Mouse (Mus musculus) cerebellum, adult 9-10 months (tissue): ENCODE results near the gene Itga2.

Experiments used
- DNase-seq: peaks from one replicate; pipeline ENCODE4 v3.0.0; 2022

Gene Itga2

DNA sequence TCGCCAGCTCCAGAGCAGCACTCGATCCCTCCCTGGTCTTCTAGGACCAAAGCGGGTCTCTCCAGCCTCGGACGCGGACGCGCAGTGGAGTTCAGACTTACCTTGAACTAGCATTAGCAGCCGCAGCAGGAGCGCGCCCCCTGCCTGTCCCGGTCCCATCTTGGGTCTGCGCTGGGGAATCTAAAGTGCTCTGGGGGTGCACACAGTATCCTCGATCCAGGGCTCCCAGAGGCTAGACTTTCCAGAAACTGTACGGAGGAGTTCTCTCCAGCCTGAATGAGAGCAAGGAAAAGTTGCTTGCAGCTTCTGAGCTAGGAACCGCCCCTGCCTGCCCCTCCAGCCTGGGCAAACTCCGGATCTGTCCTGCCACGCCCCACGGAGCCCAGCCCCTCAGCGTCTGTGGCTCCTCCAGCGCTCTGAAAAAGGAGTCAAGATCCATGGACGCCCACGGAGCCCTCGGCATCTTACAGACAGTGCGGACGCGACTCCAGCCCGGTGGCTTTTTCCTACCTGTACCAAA, at the start of gene Itga2:
Gene Itga2, minus strand, starts transcription at position 326 of the 520 bp plus-strand sequence.
- DNase-seq, result no peak

DNA sequence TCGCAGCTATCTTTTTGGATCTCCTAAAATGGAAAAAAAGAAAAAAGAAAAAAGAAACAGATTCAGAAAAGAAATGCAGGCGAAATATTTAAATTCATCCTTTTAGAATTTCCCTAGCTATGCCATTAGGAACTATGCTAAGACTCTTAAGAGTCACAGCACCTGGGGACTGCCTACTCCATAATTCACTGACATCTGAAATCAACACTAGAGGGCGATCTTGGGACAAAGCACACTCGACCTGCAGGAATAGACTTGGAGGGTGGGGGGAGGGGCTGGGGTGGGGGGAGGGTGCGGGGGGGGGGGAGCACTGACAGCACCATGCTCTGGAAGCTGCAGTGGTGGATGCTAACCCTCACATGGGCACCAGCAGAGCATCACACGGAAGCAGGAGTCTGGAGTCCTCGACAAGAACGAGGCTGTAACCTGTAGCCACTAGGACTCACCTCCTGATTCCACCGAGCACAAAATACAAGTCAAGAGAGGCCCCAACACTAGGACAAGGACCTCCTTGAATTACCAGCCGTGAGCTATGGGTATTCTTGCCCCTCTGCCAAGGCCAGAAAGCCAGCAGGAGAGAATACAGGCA, 49.0 kb upstream of the Itga2 start:
- DNase-seq, result no peak

DNA sequence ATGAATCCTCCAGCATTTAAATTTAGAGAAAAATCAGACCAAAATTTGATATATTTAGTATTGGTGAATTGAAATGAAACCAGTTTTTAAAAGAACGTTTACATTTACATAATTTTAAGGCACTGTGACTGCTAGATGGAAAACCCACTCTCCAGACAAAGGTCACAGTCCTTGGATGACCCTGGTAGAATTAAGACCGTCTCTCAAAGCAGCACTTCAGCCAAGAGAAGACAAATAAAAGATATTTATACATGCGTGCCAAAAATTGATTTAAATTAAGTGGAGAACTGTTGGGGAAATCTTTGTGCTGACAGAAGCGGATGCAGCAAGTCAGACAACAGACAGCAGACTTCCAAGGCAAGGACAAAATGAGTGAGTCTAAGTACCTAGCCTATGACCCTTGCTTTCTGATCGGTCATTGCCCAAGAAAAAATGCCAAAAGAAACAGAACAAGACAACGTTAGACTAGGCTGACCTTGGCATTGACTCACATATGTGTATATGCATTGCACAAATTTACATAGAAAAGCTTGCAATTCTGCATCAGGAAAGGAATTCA, 42.7 kb upstream of the Itga2 start:
- DNase-seq, result no peak

DNA sequence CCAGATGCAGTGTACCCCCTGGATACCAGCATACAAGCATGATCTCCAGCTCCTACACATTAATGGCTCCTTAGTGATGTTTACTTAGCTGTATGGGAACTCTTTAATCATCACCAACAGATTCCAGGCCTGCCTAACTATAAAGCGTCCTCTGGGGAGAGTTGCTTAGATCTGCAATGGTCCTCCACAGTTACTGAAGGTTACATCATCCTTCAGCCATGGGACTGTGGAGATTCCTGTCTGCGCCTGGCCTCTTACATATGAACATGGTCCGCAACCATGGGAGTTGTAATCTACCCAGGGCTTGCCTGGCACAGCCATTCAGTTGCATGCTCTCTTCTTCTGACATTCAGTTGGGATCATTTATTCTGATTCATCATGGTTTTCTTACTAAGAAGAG, 40.0 kb upstream of the Itga2 start:
- no peak for DNase-seq

- peak; percentile 85 for DNase-seq
These were observed 32.3 kb upstream of the Itga2 start for GRCm38 (mm10) chr13:114964233-114964632.

DNA sequence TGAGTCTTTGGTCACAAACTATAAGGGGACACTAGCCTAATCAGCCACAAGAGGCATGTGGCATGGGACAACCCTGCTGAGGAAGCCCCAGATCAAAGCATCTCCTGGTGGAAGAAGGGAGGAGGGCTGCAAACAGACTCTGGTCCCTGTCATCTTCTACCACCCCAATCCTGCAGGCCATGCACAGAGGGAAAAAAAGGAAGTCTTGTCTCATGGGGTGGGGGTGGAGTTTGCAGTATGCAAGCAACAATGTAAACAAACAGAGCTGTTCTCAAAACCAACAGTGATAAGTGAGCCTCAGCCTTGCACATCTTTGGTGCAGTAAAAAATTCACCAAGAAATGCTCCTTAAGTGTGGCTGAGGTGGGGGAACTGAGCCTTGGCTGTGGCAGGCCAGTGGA, 22.6 kb upstream of the Itga2 start:
- no peak for DNase-seq

DNA sequence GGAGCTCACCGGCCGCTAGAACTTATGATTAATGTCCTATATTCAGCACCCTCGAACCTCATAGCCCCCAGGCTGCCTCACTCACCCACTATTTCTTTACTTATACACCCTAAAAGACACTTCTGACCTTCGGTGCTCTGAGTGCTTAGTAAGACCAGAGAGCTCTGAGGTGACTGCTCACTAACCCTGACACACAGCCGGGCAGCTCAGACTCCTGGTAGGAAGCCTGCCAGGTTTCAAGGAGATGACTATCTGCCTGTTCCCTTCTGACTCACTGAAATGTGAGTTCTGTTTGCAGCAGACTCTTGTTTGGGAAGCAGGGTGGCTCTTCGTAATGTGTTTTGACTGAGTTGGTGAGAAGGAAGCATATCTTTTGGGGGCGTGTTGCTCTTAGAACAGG, 1.6 kb upstream of the Itga2 start:
- no peak for DNase-seq

DNA sequence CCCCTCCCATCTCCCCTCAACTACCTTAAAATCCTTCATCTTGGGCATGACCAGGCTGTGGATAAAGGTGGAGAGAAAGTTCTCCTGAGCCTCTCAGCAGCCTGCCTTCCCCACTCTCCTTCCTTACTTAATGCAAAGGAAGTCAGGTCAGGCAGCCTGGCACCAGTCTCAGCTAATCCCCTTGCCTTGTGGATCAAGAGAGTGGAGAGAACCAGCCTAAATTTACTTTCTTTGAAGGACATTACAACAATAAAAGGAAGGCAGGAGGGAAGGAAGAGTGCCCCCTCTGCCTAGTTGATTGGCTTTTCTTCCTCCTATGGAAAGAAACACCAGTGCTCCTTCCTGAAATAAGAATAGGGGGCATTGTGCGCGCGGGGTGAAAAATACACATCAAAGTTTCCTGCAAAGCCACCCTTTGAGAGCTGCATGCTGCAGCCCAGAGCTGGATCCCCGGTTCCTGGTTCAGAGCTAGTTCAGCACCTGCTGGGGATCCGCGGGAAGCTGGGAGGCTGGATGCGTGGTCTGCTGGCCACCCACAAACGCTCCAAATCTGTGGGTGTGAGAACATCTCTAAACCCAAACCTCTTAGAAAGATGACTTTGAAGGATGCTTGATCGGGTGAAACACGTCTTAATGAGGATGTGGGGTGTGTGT, 777 bp downstream of the Itga2 start:
- DNase-seq, result no peak

- DNase-seq, result no peak
These were observed 7.1 kb downstream of the Itga2 start for GRCm38 (mm10) chr13:114924785-114925184.

DNA sequence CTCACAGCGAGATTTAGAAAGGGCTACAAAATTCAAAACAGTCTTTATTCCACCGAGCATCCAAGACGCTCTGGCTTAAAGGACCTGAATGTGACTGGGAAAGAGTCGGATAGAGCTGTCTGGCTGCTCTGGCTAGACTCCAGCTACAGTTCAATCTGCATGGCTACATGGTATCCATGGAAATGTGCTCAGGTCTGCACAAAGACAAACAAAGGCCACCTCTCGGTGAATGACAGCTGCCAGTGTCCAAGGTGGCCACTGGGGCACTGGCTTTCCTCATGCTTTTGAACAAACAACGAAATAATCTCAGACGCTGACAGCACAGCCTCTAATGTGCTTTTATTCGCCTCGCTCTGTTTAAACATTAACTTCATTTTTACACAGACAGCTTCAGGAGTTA, 8.6 kb downstream of the Itga2 start:
- no peak for DNase-seq

DNA sequence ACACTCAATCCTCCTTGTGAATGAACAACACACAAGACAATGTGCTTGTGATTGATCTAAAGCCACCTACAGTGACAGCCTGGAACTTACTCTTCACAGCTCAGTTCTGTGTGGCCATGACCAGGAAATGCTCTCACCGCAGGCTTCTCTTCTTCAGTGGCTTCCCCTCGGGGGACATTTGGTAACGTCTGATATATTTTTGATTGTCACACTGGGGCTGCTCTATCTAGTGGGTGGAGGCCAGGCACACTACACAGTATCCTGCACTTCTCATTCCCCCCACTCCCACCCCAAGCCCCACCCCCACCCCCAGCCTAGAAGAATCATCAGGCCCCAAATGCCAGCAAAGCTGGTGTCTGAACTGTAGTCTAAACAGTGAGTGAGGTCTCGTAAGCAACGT, 16.1 kb downstream of the Itga2 start:
- no peak for DNase-seq

- no peak for DNase-seq
These were observed 16.9 kb downstream of the Itga2 start for GRCm38 (mm10) chr13:114914963-114915362.

DNA sequence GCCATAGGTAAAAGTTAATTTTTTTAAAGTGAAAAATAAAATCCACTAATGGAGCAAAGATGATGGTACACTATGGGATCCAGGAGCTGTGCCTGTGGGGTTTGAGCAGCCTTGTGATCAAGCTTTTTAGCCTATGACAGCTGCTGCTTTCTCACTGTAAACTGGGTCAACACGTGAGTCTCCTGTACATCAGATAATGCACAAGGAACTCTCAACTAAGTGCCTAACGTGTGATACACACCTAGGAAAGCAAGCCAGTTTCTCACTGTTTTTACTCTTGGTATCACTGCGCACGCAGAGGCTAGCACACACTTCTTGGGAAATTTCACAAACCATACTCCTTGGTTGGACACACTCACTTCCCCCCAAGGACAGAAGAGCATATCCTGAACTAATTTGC, 17.3 kb downstream of the Itga2 start:
- DNase-seq, result no peak

- DNase-seq, result no peak
These were observed 21.3 kb downstream of the Itga2 start for GRCm38 (mm10) chr13:114910629-114911028.

- no peak for DNase-seq
These were observed 22.4 kb downstream of the Itga2 start for GRCm38 (mm10) chr13:114909514-114909913.

- no peak for DNase-seq
These were observed 24.0 kb downstream of the Itga2 start for GRCm38 (mm10) chr13:114907876-114908275.

DNA sequence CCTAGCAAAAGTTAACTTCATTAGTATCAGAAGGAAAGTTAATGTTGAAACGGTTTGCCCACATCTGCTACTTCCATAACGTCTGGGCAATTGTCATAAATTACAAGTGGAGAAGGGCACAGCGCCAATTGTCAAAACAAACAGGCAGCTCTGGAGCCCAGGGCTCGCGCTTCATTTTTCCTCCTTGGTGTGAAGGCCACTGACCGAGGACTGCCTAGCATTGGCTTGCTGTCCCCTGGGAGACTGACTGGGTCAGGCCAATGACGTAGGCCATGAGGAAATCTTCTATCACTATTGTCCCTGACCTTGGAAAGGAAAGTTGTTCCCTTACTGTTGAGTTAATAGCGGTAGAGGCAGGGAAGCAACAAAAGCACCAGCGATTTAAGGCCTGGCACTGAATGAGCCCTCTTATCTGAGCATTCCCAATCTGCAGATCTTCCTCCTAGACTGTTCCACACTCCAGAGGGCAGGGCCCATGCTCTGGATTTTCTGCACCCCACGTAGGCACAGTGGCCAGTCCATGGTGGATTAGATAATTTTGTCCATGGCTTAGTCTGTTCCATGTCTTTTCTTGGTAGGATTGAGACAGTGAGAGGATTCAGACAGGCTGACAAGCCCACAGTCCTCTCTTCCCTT, 35.0 kb downstream of the Itga2 start:
- DNase-seq, result no peak

GRCm38 (mm10) chr13:114895896-114896295, 36.0 kb downstream of the Itga2 start:
- no peak for DNase-seq

DNA sequence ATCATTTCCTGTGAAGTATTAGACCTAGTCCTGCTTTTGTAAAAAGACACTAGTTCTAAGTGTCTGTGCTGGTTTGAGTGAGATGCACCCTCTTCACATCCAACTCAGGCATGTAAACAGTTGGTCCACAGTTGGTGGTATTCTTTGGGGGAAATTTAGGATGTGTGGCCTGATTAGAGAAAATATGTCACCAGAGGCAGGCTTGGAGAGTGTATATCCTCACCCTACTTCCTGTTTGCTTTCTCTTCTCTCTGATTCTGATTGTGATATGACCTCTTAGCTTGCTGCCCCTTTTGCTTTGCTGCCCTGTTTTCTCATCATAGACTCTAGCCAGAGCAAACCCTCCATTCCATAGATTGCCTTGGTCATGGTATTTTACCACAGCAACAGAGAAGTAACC, 37.2 kb downstream of the Itga2 start:
- DNase-seq, result peak; percentile 9

GRCm38 (mm10) chr13:114891655-114892054, 40.2 kb downstream of the Itga2 start:
- DNase-seq, result no peak

- no peak for DNase-seq
These were observed 44.2 kb downstream of the Itga2 start for GRCm38 (mm10) chr13:114887695-114888094.

GRCm38 (mm10) chr13:114887293-114887692, 44.6 kb downstream of the Itga2 start:
- no peak for DNase-seq

GRCm38 (mm10) chr13:114885171-114885570, 46.7 kb downstream of the Itga2 start:
- no peak for DNase-seq

GRCm38 (mm10) chr13:114878667-114879066, 53.2 kb downstream of the Itga2 start:
- DNase-seq, result no peak
